Mouse (Mus musculus): ENCODE data around the gene Trpm8.

The Trpm8 gene

DNA sequence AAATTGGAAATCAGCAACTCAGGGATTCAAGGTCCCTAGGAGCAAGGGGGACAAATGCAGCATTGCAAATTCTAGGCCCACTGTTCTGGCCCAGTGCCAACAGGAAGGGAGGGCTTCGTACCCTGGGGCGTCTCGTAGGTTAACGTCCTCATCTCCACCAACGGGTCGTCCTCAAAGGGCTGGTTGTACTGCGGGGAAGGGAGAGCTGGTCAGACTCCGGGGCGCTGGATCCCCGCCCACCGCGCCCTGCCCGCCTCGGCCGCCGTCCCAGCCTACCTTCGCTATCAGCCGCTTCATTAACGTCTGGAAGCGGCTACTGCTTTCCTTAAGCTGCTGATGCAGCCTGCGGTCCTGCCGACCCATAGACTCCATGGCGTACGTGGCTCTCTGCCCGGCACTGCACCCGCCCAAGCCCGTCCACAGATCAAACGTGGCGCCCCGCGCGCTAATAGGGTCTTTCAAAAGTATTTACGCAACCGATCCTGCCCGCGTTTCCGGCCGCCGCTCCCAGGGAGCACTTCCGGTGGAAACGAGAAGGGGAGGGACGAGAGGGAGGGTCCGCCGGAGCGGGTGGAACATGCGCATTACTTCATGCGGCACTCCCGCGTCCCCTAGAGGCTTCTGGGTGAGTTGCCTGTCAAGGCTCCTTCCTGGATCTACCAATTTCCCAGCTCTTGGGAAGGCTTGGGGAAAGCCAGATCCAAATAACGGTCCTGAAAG, at the start of gene Trpm8, which contains the start of gene Hjurp:
Gene Trpm8, plus strand, starts transcription at position 564 of the 720 bp plus-strand sequence.
Gene Hjurp, minus strand, starts transcription at position 536 of the 720 bp plus-strand sequence.
- in situ Hi-C loops (cut with MboI, MseI), result loop anchor here in 1 of 2 experiments (10.0 kb wide), 2 partner anchors 122 to 422 kb away; partner anchors contain the start of gene Dgkd

DNA sequence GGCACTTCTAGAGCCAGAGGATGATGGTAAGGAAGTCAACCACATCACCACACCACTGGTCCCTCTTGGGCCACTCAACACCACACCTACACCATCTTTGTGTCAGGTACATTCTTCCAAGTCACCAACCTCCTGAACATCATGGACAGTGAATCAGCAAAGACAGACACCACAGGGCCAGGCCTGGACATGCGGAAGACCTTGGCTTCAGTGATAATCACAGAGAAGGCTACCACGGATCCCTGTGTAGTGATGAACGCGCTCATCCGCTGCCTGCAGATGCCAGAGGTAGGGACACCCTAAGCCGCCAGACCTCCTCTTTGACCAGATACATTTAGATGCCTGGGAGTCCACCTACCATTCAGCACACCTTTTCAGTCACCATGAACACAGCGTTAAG, 49.3 kb upstream of the Trpm8 start:
- in situ Hi-C loops (cut with MboI, MseI), result no loop called here

DNA sequence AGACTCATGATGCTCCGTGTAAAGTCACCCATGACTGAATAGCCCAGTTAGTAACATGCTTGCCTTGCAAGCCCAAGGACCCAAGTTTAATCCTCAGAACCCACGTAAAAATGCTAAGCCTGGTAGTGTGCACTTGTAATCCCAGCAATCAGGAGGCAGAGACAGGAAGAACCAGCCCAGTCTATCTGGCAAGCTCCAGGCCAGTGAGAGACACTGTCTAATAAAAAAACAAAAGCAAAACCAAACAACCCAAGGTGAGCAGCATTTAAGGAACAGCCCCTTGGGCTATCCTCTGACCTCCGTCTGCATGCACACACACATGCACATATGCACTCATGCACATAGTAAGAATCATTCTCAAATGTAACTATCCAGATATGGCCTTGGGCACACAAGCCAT, 47.9 kb upstream of the Trpm8 start:
- in situ Hi-C loops (cut with MboI, MseI), result no loop called here

DNA sequence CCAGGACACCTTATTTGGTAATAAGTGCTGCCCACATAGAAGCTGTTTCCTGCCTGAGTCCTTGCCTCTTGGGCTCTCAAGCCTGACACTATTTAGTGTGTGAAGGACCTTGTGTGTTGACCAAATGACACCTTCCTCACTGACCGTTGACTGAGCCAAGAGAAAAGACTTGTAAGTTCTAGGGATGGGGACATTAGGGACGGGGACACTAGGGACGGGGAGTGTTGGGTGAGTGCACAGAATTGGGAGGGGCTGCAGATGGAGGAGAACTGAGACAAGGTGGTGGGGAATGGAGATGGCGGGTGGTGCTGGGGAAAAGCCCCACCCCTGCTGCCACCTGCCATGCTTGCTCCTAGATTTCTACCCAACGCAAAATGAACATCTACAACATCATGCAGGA, 47.5 kb upstream of the Trpm8 start:
- in situ Hi-C loops (cut with MboI, MseI), result no loop called here

DNA sequence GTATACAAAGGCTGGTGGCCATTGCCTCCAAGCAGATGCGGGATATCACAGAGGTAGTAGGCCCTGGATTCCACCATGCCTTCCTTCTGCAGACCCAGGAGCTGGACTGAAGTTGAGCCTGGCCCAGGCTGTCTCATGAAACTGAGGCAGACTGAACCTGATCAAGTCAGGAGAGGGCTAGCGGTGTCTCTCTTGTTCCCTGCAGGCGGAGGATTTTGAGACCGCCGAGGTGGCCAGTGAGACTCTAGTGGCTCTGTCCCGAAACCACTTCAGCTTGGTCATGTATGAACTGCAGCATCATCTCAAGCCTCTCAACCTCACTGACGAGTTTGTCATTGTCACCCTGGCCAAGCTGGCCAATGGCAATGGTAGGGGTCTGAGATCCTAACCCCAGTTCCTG, 47.0 kb upstream of the Trpm8 start:
- in situ Hi-C loops (cut with MboI, MseI), result no loop called here

DNA sequence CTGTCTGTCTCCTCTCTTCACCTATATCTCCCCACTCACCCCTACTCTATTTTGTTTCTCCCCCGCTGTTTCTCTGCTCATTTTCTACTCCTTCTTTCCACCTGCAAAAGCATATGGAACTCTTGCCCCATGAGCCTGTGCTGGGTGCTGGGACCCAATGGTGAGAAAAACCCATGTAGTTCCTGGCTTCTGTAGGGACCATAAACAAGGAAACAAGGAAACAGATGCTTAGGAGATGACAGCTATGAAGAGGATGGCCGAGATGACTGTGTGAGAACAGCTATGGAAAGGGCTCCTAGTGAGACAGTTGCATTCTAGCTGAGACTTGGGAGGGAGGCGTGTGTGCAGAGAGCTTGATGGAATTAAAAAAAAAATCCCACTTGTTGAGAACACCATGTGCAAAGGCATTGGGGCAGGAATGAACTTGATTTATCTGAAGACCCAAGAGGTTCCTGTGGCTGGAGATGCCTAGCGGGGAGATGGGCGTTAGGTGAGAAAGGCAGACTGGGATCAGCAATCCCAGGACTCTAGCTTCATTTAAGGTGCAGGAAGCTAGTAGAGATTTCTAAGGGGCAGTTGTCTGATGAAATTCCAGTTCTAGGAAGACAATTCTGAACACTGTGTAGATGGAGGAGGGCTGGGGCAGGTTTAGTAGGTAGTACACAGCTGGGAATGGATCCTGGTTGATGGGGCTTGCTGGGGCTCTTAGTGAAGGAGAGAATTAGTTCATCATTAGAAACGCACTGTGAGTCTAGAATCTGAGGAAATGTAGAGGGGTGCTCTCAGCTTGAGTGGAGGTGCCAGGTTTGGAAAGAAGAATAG, 46.3 kb upstream of the Trpm8 start:
- in situ Hi-C loops (cut with MboI, MseI), result no loop called here

DNA sequence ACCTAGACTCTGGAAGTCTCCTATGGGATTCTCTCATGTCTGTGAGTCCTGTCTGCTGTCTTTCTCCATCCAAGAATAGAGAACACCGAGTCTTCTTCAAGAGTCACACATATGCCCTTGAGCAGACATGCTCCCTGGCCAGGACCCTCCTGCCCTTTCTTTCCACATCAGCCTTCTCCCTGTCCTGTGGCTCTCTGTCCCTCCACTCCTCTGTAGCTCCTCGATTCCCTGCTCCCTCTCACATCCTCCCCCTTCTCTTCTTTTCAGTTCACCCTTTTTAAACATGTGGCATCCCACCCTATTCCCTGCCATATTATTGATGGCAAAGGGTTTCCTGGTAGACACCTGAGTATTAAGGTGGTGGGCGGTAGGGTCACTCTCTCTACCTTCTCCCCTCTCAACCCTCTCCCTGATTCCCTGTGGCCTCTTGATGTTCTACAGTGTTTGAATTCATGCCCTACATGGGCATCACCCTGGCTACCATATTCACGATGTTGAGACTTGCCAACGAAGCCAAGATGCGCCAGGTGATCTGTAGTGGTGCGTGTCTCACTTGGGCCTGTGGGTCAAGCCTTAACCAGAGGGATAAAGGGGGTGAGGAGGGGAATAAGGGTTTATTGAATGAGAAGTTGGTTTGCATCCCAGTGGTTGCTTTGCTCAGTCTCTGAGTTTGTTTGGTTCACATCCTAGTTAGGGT, 45.5 kb upstream of the Trpm8 start:
- in situ Hi-C loops (cut with MboI, MseI), result no loop called here

DNA sequence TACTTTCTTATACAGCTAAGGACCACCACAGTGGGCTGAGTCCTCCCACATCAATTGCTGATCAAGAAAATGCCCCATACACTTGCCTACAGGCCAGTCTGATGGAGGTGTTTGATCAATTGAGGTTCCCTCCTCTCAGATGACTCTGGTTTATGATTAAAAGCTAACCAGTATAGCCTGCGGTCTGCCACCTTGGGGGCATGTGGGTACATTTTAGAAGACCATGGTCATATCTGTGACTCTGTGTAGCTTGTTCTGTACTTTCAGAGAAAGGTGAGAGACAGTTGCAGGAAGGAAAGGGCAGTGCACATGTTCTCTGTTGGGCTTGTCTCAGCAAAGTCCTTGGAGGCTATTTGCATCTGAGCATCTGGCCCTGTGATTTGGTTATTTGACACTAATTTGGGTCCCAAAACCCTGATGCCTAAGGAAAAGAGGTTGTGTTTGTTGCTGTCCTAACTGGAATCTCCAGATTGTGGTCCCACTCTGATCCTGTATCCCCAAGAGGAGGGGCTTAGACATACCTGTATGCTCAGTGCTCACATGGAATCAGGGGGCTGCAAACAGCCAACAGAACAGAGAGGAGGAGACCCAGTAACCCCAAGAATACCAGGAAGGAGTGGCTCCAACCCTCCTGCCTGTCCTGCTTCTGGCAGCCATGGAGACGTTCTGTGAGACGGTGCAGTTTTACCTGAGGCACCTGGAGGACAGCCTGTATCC, 44.6 kb upstream of the Trpm8 start:
- in situ Hi-C loops (cut with MboI, MseI), result no loop called here

DNA sequence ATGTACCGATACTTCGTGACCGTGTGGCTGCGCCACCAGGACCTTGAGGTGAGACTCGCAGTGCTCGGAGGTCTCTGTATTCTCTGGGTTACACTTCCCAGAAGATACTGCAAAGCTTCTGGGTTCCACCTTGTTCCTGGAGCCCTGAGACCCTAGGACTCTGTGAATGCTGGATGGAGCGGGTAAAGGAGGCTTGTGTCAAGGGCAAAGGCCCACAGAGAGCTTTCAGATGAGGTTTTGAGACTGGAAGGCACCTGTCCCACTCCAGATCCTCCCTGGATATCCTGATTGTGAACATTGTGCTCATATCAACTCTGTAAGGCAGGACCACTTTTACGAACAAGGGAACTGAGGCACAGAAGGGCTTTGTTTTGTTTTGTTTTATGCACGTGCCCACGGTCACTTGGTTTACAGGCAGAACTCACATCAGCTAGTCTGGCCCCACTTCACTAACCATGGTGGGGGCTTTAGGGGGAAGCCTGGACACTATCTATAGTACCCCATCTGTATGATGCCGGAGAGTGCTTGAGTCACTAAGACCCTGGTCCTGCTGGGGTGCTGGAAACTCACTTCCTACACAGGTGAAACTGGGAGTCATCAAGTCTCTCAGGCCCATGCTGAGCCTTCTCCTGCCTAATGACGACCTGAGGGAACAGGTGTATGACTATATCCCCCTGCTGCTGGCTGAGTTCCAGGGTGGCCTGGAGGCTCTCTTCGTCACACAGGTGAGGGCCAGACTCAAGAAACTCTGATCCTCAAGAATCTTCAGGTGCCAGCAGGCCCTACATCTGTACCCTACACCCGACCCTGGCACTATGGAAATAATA, 43.8 kb upstream of the Trpm8 start:
- in situ Hi-C loops (cut with MboI, MseI), result no loop called here

DNA sequence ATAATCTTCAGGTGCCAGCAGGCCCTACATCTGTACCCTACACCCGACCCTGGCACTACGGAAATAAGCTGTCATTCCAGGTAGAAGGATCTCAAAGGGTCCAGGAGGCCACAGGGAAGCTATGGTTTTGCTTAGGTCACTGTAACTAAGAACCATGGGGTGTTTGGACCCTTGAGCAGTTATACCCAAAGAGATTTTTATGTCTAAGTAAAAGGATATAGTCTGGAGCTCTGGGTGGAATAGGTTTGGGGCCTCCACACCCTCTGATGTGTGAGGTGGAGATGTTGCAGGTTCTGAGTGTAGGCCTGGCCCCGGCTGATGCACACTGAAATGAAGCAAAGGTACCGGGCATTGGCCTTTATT, 43.2 kb upstream of the Trpm8 start:
- in situ Hi-C loops (cut with MboI, MseI), result no loop called here

DNA sequence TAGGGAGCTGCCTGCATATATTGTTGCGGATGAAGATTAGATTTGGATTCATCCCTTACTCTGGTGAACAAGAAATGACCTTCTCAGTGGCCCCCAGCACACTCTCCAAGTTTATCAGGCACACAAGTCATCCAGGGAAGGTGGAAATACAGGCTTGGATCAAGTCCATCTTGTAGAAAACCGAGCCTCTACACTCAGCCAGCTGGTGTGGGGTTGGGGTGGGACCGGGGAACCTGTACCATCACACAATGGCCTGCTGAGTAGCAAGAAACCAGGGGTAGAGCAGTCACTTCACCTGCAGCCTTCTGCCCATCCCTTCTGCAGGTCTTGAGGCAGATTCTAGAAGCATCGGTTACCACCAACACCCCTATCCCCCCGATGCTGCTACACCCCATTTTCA, 42.8 kb upstream of the Trpm8 start:
- in situ Hi-C loops (cut with MboI, MseI), result no loop called here

DNA sequence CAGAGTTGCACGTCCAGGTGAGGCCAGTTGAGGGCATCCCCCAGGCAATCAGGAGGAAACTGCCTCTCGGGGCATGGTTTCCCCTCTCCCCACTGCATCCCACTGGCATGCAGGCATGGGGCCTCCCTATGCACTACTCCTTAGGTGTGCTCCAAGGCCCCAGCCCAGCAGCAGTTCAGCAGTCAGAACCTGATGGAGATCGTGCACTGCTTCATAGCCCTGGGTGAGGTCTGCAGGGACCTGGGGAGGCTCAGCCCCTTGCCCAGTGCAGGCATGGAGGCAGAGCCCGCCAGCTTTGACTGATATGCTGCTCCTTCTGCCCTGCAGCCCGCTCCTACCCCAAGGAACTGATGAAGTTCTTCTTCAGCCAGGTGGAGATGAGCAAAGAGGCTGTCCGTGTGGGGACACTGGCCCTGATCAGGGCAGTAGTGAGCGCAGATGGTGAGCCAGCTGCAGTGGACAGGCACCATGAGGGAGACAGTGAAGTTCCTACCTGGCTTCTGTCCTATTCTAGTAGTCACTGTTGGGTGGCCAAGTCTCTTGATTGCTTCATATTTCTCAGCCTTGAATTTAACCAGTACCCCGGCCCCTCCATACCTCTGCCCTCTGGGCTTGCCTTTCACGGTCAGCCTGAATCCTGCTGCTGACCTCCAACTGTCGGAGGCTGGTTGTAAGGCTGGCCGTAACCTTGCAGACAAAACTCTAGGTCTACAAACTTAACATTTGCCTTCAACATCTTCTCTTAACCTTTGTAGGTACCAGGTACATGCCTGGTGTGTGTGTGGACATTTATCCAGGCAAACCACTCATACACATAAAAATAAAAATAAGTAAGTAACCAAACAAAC, 42.2 kb upstream of the Trpm8 start:
- in situ Hi-C loops (cut with MboI, MseI), result no loop called here

DNA sequence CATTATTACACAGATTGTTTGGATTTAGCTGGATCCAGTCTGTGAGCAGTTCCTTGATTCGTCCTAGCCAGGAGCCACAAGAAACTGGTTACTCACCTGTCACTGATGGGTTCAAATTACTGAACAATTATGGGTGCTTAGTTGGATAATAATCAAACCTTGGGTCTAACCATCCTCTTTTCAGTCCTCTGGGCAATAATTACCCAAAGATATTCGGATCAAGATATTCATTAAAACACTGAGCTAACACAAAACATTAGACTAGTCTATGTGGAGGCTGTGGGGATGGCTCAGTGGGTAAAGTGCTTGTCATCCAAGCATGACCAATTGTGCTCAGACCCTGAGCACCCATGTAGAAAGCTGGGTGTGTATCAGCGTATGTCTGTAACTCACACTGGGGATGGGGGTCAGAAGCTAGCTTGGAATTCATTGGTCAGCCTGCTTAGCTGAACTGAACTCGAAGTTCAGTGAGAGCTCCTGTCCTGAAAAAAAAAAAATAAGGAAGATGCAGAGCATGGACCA, 41.5 kb upstream of the Trpm8 start:
- in situ Hi-C loops (cut with MboI, MseI), result no loop called here

DNA sequence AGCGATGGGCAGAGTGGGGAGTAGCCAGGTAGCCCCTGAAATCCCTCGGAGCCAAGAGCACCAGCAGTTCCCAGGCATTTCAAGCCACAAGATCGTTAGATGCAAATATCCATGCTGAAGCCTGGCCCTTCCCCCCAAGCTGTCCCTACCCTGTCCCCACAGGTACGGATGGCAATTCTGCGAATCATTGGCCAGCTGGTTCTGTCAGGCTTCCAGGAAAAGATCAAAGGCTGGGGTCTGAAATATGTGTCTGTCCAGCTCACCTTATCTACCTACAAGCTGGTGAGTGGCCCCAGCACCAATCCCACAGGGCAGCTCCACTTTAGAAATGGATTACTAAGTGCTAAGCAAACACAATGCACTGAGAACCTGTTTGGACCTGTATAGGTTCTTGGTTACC, 40.1 kb upstream of the Trpm8 start:
- in situ Hi-C loops (cut with MboI, MseI), result no loop called here

DNA sequence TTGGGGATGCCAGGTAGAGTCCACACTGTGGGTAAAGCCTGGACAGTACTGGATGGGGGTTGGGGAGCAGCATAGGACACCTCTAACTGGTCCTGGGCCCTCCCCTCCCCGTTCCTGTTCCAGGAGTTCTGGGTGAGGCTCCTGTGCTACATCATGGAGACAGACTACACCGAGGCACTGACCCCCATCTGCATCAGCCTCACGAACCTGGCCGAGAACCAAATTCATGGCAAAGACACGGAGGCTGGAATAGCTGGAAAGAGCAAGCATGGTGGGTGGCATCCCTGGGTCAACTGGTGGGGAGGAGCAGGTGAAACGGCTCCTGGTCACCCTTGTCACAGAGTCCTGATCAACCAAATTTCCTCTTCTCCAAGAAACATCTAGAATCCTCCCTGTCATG, 38.7 kb upstream of the Trpm8 start:
- in situ Hi-C loops (cut with MboI, MseI), result no loop called here

DNA sequence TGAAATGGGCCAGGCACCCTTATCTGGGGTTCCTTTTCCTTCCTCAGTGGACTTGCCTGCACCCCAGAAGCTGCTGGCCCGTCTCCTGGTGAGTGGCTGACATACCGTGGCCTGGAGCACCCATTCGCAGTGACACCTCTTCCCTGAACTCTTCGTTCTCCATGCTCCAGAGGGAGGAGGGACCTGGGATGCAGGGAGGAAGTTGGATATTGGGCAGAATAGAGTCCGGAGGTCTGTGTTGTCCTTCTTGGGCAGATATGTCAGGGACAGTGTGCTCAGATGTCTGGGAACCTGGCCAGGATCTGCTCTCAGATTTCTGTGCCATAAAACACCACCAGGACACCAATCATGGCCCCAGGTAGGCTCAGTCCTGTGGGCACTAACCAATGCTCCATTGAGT, 37.4 kb upstream of the Trpm8 start:
- in situ Hi-C loops (cut with MboI, MseI), result no loop called here

DNA sequence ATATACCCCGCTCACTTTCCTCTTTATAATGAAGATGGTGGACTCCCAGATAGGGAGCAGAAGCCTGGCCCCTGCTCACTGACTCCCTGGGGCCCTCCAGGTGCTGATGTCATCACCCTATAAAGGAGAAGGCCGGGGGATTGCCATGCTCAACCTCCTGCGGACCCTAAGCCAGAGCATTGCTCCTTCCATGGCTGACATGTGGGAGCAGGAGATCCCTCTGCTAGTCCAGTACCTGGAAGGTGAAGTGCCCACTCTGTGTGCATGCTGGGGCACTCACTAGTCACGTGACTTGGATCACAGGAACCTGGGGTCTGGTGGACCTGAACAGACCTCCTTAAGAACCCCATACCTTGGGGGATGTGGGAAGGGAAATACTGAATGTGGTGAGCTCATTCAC, 36.9 kb upstream of the Trpm8 start:
- in situ Hi-C loops (cut with MboI, MseI), result no loop called here

DNA sequence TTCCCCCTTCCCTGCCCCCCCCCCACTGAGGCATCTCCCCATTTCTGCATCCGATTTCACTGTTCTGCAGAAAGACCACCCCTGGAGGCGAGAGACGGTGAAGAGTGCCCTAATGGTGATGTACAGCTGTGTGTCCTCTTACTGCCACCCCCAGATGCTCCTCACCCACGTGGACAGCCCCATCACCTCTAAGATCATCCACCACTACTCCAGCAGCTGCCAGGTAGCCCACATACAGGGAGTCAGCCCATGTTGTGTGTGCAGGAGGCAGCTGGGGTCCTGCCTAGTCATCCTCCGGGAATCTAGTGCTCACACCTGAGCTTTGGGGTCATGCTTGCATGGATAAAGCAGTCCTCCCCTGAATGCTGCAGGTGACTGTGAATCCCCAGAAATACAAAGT, 33.6 kb upstream of the Trpm8 start:
- in situ Hi-C loops (cut with MboI, MseI), result no loop called here

DNA sequence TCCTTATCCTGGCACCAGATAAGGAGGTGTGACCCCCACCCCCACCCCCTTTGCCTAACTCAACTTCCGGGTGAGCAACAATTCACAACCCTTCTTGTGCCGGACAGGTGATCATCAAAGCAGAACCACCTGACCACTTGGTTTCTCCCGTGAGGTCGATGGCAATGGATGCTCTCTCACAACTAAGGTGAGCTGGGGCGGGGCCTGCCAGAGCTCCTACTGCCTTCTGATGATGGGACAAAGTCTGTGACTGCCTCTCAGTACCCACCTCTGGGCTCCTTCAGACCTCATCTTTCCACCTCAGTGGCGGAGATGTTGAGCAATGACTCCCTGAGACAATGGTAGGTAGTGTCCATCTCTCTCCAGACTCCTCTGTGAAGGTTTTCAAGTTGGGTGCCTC, 31.6 kb upstream of the Trpm8 start:
- in situ Hi-C loops (cut with MboI, MseI), result no loop called here

DNA sequence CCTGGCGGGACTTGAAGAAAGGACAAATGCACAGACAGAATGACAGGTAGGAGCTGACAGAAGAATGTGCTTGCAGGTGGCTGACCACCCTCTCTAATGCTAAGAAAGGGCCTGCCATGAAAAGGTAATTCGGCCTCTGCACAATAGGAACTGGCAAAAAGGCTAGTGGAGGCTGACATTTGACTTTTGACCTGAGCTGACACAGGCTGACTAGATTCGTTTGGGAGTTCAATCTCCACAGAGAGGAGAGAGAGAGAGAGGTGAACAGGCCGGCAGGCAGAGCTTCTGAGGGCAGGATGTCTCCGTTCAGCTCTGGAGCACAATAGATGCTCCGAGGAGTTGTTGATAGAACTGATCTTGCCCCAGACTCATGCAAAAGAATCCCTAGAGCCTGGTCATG, 31.1 kb upstream of the Trpm8 start:
- in situ Hi-C loops (cut with MboI, MseI), result no loop called here
